Mouse (Mus musculus) adrenal gland, adult 18-20 months (tissue): Measurements from ENCODE around the gene Psmc2. TPM values are rescaled to one million over a fixed set of nuclear protein-coding genes. Genes with fewer than 3 reads are reported as not detected.
A peak's percentile ranks its signal among the peaks of the same experiment; 100 is the strongest.

ENCODE experiments used
- DNase-seq, 2 experiments: peaks; one replicate each; pipeline ENCODE4 v3.0.0; 2021 to 2022; ENCODE audit warnings: low spot score in 2 of 2
- total RNA-seq, 2 experiments: library from RNA; stranded (reverse); gene quantifications; 1 replicate in 1 of 2; 2 replicates in 1 of 2; pipeline ENCODE4 v1.2.3; 2021

Psmc2 gene
- total RNA-seq, 2 experiments from 2014 or later: 144 to 150 TPM

DNA sequence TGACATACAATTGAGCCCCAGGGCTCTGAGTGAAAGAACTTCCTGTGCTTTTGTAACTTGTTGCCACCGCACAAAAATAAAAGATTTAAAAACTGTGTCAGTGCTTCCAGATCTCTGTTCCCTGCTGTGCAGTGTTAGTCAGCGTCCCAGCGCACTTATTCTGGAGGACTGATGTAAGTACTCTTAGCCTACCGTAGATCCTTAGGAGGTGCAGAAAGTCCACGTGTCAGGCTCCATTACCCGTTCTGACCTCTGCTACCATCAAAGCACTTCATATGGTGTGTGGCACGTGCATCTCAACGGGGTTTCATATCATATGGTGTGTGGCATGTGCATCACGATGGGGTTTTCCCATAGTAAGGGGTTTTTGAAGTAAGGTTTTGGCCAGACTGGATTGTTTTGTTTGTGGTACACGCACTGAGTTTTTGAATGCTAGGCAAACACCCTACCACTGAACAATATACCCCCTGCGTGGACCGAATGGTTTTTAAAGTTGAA, 18.7 kb downstream of the Psmc2 start:
- no peak for DNase-seq

DNA sequence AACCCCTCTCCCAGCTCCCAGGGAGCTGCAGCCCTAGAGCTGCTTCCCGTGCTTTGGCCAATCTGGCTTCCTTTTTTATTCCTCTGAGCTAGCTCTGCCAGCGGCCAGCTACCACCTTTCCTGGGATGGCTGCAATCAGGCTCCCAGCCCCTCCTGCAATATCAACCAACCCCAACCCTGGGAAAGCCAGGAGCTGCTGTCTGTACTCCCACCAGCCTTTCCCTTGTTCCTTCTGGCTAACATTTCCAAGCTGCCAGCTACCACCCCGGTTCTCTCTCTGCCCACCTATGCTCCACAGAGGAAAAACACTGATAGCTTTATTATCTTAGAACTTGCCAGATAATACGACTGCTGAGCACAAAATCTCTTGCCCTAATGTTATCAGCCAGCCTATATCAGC, 19.8 kb downstream of the Psmc2 start:
- DNase-seq: no peak

DNA sequence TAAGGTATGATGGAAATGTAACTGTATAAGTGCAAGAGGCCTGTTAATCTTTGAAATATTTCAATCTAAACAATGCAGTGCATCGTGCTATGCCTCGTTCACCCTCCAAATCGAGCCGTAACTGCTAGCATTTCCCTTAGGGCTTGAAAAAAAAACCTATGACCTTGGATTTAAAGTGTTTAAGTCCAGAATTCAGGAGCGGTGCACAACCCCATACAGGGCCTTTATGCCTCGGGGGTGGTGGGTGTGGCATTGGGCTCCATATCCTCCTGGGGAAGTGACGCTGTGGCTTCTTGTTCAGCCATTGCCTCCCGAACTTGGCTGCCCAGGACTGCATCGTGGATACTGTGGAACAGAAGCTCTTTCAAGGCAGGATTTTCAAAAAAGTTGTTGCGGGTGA, 25.8 kb downstream of the Psmc2 start:
- DNase-seq: no peak

DNA sequence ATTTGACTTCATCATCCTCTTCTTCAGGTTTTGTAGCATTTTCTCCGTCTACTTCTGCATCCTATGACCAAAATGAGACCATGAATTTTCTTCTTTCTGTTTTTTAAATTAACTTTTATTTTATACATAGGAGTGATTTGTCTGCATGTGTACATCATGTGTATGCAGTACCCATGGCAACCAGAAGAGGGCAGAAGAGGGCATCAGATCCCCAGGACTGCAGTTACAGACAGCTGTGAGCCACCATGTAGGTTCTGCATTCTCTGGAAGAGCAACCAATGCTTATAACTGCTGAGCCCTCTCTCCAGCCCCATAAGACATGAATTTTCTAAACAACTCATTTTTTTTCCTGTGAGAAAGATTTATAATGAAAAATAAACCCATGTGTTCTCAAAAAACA, 28.9 kb downstream of the Psmc2 start:
- peak in 1 of 2 experiments; percentile 9 for DNase-seq

DNA sequence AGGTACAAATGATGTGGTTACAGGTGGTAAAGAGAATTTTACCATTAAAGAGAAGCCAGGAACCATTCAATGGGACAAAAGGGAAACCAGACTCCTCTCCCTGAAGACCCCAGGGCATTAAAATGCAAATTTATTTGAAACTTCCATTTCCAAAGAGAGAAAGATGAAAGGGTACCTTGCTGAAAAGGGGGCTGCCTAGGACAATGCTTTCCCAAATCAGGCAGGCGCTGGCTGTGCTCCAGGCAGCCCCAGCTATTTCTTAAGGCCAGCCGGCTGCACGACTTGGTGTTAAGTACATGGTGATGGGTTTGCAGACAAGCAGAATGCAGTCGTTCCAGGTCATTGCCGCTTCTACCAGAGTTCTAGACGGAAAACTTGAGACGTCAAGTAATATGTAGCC, 41.3 kb downstream of the Psmc2 start:
- DNase-seq: no peak

DNA sequence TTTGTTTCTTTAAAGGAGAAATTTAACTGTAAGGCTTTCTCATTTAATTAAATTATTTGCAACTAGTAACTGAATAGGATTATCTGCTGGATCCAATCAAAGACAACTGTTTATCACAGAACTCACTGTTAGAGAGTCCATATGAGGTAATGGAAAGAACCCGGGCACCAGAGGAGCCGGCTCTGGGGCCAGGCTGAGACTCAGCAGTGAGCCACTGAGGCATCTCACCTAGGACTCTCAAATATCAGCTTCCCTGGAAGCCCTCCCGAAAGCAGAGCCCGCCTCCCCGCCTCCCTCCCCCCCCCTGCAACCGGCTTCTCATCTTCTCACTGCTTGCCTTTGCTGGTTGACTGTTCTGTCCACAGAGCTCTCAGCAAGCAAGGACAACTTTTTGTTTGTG, 42.6 kb downstream of the Psmc2 start:
- DNase-seq: no peak

DNA sequence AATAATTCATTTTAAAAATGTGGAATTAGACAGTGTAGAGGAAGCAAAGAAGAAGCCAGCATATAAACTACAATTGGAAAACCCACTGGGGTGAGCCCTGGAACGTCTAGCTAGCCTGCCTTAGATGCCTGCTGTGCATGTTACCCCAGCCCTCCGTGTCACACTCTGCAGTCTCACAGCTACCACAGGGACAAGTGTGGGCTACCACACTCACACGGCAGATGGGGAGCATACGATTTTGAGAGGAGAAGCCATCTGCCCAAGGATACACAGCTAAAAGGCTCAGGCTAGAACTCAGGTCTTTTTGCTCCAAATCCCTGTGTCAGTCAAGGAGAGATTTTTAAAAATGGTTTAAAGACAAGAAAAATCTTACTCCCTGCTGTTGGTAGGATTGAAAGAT, 43.8 kb downstream of the Psmc2 start:
- no peak for DNase-seq

DNA sequence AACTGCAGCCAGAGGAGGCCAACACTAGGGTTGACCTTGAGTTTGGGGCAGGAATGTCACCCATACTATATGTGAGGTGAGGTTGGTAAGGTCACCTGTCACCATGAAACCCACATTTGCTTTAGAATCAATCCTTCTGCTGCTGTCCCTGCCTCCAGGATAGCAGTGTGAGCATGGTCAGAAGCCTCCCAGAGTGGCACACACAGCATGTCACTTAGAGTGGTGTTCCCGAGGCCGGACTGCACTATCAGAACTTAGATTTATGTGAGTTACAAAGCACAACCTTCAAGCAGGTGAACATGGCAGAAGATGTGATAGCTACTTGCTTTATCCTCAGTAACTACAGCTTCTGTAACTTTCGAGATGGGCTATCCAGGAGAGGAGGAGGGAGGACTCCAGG, 46.7 kb downstream of the Psmc2 start:
- no peak for DNase-seq

DNA sequence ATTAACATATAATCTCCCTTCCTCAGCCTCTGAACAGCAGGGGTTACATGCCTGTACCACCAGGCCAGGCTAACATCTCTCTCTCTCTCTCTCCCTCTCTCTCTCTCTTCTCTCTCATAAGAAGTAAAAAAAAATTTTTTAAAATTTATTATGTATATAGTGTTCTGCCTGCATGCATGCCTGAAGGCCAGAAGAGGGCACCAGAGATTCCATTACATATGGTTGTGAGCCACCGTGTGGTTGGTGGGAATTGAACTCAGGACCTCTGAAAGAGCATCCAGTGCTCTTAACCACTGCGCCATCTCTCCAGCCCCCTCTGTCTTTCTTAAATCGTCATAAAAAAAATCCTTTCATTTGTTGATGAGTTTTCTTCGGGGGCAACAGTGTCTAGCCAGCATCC, 59.6 kb downstream of the Psmc2 start:
- no peak for DNase-seq

DNA sequence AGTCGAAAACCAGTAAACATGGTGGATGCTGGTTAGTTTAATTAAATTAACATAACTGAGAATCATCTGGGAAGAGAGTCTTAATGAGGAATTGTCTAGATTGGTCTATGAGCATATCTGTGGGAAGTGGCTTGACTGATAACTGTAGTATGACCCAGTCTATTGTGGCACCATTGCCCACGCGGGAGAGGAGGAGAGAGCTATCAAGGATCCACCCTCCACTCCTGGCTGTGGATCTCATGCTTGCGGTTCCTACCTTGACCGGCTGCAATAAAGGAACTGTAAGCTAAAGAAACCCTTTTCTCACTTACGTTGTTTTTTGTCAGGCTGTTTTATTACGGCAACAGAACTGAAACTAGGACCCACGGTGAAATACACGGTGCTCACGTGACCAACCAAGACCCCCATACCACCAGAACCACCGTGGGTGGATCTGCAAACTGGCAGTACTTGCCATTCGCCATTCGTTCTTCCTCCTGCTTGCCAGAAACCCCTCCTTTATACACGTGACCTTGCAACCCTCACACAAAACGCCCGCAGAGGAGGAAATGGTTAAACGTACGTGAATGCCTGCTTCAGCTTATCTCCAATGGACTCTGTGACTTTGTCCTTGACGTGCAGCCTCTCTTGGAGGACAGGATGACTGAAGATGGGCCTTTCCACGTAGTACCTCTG, 61.7 kb downstream of the Psmc2 start:
- no peak for DNase-seq

DNA sequence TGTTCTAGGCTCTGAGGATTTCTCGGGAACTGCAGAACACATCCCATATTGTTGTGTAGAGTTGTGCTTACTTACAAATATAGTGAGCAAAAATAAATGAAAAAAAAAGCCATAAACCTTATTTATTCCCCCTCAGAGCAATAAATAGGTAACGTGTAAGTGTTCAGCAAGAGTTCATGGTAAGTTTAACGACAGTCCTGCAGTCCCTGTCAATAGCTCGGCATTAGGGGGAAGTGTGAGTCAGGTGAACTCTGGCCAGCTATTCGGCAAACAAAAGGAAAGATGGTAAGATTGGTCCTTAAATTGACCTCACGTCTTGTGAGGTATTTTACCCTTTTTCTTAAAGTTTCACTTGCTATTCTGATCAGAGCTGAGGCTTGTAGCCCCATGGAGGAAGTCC, 62.4 kb downstream of the Psmc2 start:
- DNase-seq: no peak

DNA sequence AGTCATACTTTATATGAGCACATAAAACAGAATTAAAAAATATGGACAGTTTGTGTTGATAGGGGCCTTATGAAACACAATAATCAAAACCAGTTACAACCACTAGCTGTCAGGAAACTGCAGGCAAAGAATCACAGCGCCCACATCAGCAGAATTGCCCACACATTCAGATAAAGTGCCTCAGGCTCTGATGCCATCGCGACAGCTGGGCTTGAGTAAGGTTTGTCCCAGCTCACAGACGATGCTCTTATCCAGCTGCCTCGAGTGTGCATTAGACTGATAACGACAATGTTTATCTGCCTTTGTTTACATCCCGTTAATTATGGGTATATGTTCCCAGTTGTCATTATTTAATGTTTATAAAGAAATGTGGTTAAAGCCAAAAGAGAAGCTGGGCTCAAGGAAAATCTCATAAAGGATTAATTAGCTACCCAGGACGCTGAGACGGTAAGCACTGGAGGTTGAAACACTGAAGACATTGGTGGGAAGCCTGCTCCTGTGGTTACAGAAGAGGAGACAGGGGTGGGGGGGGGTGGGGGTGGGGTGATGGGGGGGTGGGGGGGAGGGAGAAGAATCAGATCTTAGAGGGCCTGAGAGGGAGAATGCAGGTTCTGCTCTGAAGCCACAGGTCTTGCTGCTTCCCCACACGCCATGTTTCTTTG, 66.7 kb downstream of the Psmc2 start:
- no peak for DNase-seq

Other genes starting within 250 kb of the Psmc2 start
- gene Lrrc17, start 241.7 kb upstream of the Psmc2 start, total RNA-seq: 1 to 10 TPM; 3.0 to 3.4 TPM
- under 1 TPM in 1 of 2 experiments, not detected in 1; 0.20 TPM for gene Fbxl13, start 139.6 kb upstream of the Psmc2 start, total RNA-seq
- gene Armc10, start 139.5 kb upstream of the Psmc2 start, total RNA-seq: 10 to 100 TPM; 11.8 to 17.0 TPM
- gene Napepld, start 83.9 kb upstream of the Psmc2 start, total RNA-seq: 10 to 100 TPM in 1 of 2 experiments, 1 to 10 TPM in 1; 9.8 to 26.2 TPM
- 100 to 1,000 TPM; 262 to 276 TPM for gene Pmpcb, start 48.1 kb upstream of the Psmc2 start, total RNA-seq
- 10 to 100 TPM; 28.2 to 30.0 TPM for gene Dnajc2, start within 50 bp of the Psmc2 start, total RNA-seq
- gene Slc26a5, start 80.3 kb downstream of the Psmc2 start, total RNA-seq: not detected